Mouse (Mus musculus) G1E (cell line): ENCODE data around the gene Cib1. TPM values are rescaled to one million over a fixed set of nuclear protein-coding genes. Genes with fewer than 3 reads are reported as not detected.

ENCODE experiments used
- ATAC-seq: 2 replicates; pipeline ENCODE4 v1.8.0; 2016; ENCODE audit warnings: mild to moderate bottlenecking; ENCODE audit not compliant: insufficient number of reproducible peaks, poor library complexity, low FRiP score, severe bottlenecking; ENCODE audit errors: extremely low read depth
- DNase-seq: peaks from one replicate; pipeline ENCODE4 v3.0.0; 2012; ENCODE audit warnings: low spot score
- H3K27me3 ChIP-seq: 2 replicates; pipeline ENCODE4 v1.6.1; 2012; ENCODE audit warnings: mild to moderate bottlenecking, low read length, inconsistent platforms; ENCODE audit not compliant: insufficient read depth
- H3K36me3 ChIP-seq: replicated peaks from 2 replicates; pipeline ENCODE3; 2012; ENCODE audit warnings: mild to moderate bottlenecking, inconsistent platforms
- H3K4me1 ChIP-seq: 2 replicates; pipeline ENCODE4 v1.6.1; 2012; ENCODE audit warnings: low read depth, low read length, inconsistent platforms, mixed read lengths; ENCODE audit not compliant: insufficient read depth
- H3K4me3 ChIP-seq: 2 replicates; pipeline ENCODE4 v1.5.1; 2012; ENCODE audit warnings: low read depth, mild to moderate bottlenecking, inconsistent platforms, low read length, moderate library complexity, mixed read lengths
- H3K9me3 ChIP-seq: replicated peaks from 2 replicates; pipeline ENCODE4 v1.6.1; 2012; ENCODE audit warnings: inconsistent platforms
- CTCF ChIP-seq: IDR thresholded peaks from 2 replicates; pipeline ENCODE4 v1.5.1; 2012; ENCODE audit warnings: low read depth, low read length, inconsistent platforms, mixed read lengths
- GATA1 ChIP-seq: IDR thresholded peaks from 2 replicates; pipeline ENCODE4 v1.6.1; 2012; ENCODE audit warnings: borderline replicate concordance, low read length, inconsistent platforms, mixed read lengths
- GATA2 ChIP-seq: IDR thresholded peaks from 2 replicates; pipeline ENCODE4 v1.6.1; 2012; ENCODE audit warnings: low read depth, low read length, inconsistent platforms, borderline replicate concordance
- POLR2AphosphoS5 ChIP-seq: IDR thresholded peaks from 2 replicates; pipeline ENCODE4 v1.6.1; 2012; ENCODE audit warnings: low read depth, low read length, inconsistent platforms; ENCODE audit not compliant: insufficient replicate concordance
- TAL1 ChIP-seq: conservative IDR thresholded peaks from 2 replicates; pipeline ENCODE4 v1.6.1; 2012; ENCODE audit warnings: low read depth, low read length, inconsistent platforms, mixed read lengths
- polyA plus RNA-seq: library from polyadenylated mRNA; stranded (reverse); fragments of >175 nt; gene quantifications from 2 replicates; pipeline ENCODE4 v1.2.3, GENCODE M21; 2012
- total RNA-seq, 2 experiments: library from RNA; stranded (forward) in 1 of 2; stranded (reverse) in 1 of 2; fragments of 200-1000 nt in 1 of 2; fragments of >200 nt in 1 of 2; fragmentation: Nextera tagmentation in 1 of 2; gene quantifications; 2 replicates each; pipeline ENCODE4 v1.2.3; 2014 to 2017

Cib1 gene
- total and polyA plus RNA-seq, 3 experiments: 44.2 to 82.9 (median 49.6) TPM

GRCm38 (mm10) chr7:80257706-80258105 lies 25.1 kb upstream of the Cib1 start:
- H3K4me1 ChIP-seq: peaks cover 37% of the 10 kb centered on the region
- no peak for ATAC-seq
- no peak for DNase-seq
- no peak overlapping the region for H3K4me3 ChIP-seq
- H3K27me3 ChIP-seq: 0 out of 2 replicates have a peak, but pooled peaks cover 4% of the 10 kb centered on the region
- no peaks in the 10 kb centered on the region for H3K9me3 ChIP-seq
- no peak for TF ChIP-seq GATA1
- no peak for TF ChIP-seq CTCF
- no peak for TF ChIP-seq POLR2AphosphoS5
- no peak for TF ChIP-seq TAL1
- TF ChIP-seq GATA2: no peak
- peaks cover 3% of the 10 kb centered on the region for H3K36me3 ChIP-seq

GRCm38 (mm10) chr7:80255981-80256380 lies 23.4 kb upstream of the Cib1 start:
- no peak overlapping the region for H3K4me3 ChIP-seq
- ATAC-seq: no peak
- H3K4me1 ChIP-seq: peaks cover 40% of the 10 kb centered on the region
- H3K27me3 ChIP-seq: 0 out of 2 replicates have a peak, but pooled peaks cover 4% of the 10 kb centered on the region
- no peak for TF ChIP-seq TAL1
- no peak for TF ChIP-seq POLR2AphosphoS5
- TF ChIP-seq CTCF: no peak
- TF ChIP-seq GATA2: no peak
- TF ChIP-seq GATA1: no peak
- no peaks in the 10 kb centered on the region for H3K36me3 ChIP-seq
- no peak for DNase-seq
- no peaks in the 10 kb centered on the region for H3K9me3 ChIP-seq

DNA sequence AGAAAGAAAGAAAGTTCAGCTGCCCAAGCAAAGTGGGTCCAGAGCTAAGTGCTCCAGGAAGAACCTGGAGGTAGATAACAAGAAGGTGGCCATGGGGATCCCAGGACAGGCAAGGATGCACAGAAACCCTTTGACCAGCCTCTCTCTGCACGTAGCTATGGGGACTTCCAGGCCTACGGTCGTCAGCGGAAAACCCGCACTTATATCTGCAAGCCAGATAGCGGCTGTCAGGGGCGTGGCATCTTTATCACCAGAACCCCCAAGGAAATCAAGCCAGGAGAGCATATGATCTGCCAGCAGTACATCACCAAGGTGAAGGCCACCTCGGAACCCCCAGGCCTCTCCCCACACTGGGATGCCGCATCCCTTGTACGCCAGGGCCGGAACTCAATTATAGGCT lies 20.3 kb upstream of the Cib1 start:
- Histone ChIP-seq H3K27me3 (peaks cover 4% of the 10 kb centered on the region; the same call in 1 of the 2 replicates), H3K36me3 (no peaks in the 10 kb centered on the region), H3K4me1 (peaks cover 32% of the 10 kb centered on the region), H3K4me3 (no peak overlapping the region), H3K9me3 (no peaks in the 10 kb centered on the region)
- ATAC-seq: no peak
- TF ChIP-seq GATA1: no peak
- TF ChIP-seq CTCF: no peak
- TF ChIP-seq GATA2: no peak
- no peak for TF ChIP-seq TAL1
- no peak for TF ChIP-seq POLR2AphosphoS5
- DNase-seq: no peak

GRCm38 (mm10) chr7:80252437-80252836 lies 19.8 kb upstream of the Cib1 start:
- H3K4me1 ChIP-seq: peaks cover 30% of the 10 kb centered on the region
- ATAC-seq (no peak), DNase-seq (no peak)
- no peaks in the 10 kb centered on the region for H3K36me3 ChIP-seq
- TF ChIP-seq POLR2AphosphoS5: no peak
- TF ChIP-seq GATA2: no peak
- H3K9me3 ChIP-seq: no peaks in the 10 kb centered on the region
- peaks cover 4% of the 10 kb centered on the region; the same call in 1 of the 2 replicates for H3K27me3 ChIP-seq
- H3K4me3 ChIP-seq: no peak overlapping the region

GRCm38 (mm10) chr7:80246859-80247258 lies 14.2 kb upstream of the Cib1 start:
- DNase-seq (no peak), ATAC-seq (no peak)
- Histone ChIP-seq H3K4me3 (no peak overlapping the region; the same call in 1 of the 2 replicates), H3K4me1 (peaks cover 18% of the 10 kb centered on the region), H3K27me3 (no peaks in the 10 kb centered on the region; the same call in 1 of the 2 replicates), H3K36me3 (peaks cover 7% of the 10 kb centered on the region), H3K9me3 (peaks cover 4% of the 10 kb centered on the region)
- TF ChIP-seq TAL1 (no peak), GATA1 (no peak), POLR2AphosphoS5 (no peak), CTCF (no peak), GATA2 (no peak)

DNA sequence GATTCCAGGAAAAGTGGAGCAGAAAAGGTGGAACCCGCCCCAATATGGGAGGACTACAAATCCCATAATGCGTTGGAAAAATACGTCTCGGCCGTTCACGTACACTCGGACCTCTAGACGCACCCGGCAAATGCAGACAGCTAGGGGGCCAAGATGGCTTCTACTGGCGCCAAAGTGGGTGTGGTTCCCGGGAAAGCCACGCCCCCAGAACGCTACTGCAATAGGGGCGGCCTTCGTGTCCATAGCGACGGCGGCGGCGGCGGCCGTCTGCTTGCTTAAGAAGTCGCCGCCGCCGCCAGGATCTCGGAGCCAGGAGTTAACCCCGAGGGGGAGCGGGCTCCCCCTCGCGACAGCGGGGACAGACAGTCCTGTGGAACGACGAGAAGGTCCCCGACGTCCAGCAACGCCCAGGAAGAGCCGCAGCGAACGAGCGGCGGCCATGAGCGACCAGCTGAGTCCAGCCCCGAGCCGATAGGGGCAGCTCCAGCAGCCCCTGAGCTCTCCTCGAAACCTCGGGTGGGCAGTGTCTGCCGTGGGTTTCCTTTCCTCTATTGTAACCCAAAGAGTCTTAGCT lies 13.6 kb upstream of the Cib1 start, which contains the start of gene Ttll13:
Ttll13 (plus strand) TSS at position 229 of the 574 bp plus-strand sequence.
- peak; percentile 98 for ATAC-seq

More for the DNA sequence above, 13.6 kb upstream of the Cib1 start, which contains the start of gene Ttll13:
- Histone ChIP-seq H3K27me3 (no peaks in the 10 kb centered on the region; the same call in 1 of the 2 replicates), H3K36me3 (peaks cover 13% of the 10 kb centered on the region), H3K4me3 (peak within 1 kb of the TSS; percentile 78), H3K9me3 (peaks cover 4% of the 10 kb centered on the region), H3K4me1 (peaks cover 16% of the 10 kb centered on the region)
- TF ChIP-seq GATA1: no peak
- no peak for TF ChIP-seq TAL1
- TF ChIP-seq CTCF: no peak
- no peak for TF ChIP-seq POLR2AphosphoS5
- TF ChIP-seq GATA2: no peak
- peak; percentile 84 for DNase-seq
